19 mouse cellular contexts compared by ENCODE assay signal in genomic region chr17:50490644-50491430, GRCm38 (mm10). TPM values are rescaled to one million over a fixed set of nuclear protein-coding genes. Genes with fewer than 3 reads are reported as not detected.
DNase-seq lines count a peak whose midpoint lies in the region; ATAC-seq and TF ChIP-seq lines count a peak whose summit lies in the region.
"Had no signal": no experiment of that assay in that cellular context is flagged by ENCODE, and none has a peak within 500 bp of the region (broad histone marks: within the 10 kb centered on the region; RNA-seq: fewer than 3 reads in every experiment).

No protein-coding gene starts in this region.

- H3K27me3 ChIP-seq in cerebellum, adult 2 months (ENCODE audit: control insufficient read depth, insufficient read depth, low read length): no peaks in the 10 kb centered on the region
- H3K27me3 ChIP-seq in heart, embryonic 10.5 days (ENCODE audit: insufficient read depth, poor library complexity, severe bottlenecking): no peaks in the 10 kb centered on the region
- no peaks in the 10 kb centered on the region for H3K27me3 ChIP-seq in forebrain, embryonic 14.5 days (replicated peaks; ENCODE audit: control insufficient read depth, insufficient read depth, low read length)
- H3K27me3 ChIP-seq: embryonic facial prominence, embryonic 13.5 days; forebrain, embryonic 13.5 days; heart, embryonic 13.5 days; hindbrain, embryonic 15.5 days had no signal

- peaks cover 3% of the 10 kb centered on the region; the same call in 1 of the 2 replicates for H3K4me1 ChIP-seq in cerebellum, adult 2 months (ENCODE audit: control insufficient read depth, insufficient read depth, low read length)
- peaks cover 11% of the 10 kb centered on the region for H3K4me1 ChIP-seq in heart, embryonic 10.5 days
- H3K4me1 ChIP-seq in bone marrow macrophage, adult 2 months (ENCODE audit: control insufficient read depth, insufficient read depth, low read length): peaks cover 14% of the 10 kb centered on the region
- H3K4me1 ChIP-seq in forebrain, embryonic 14.5 days (ENCODE audit: control insufficient read depth, insufficient read depth, low read length): no peaks in the 10 kb centered on the region
- H3K4me1 ChIP-seq: forebrain, embryonic 13.5 days; hindbrain, embryonic 15.5 days had no signal

- H3K4me2 ChIP-seq in forebrain, embryonic 14.5 days (ENCODE audit: low read length): no peak overlapping the region
- H3K4me2 ChIP-seq: embryonic facial prominence, embryonic 13.5 days; forebrain, embryonic 13.5 days; heart, embryonic 13.5 days; hindbrain, embryonic 15.5 days had no signal

- no peaks in the 10 kb centered on the region for H3K79me2 ChIP-seq in macrophage (ENCODE audit: inconsistent target)

- no peak for TF ChIP-seq POLR2A in cerebellum, adult 2 months (IDR thresholded peaks at IDR 0.05; ENCODE audit: borderline replicate concordance, insufficient read depth, low read length)
- TF ChIP-seq POLR2A in bone marrow macrophage, adult 2 months (IDR thresholded peaks at IDR 0.05; ENCODE audit: borderline replicate concordance, low read depth, low read length): no peak

- no peak overlapping the region for H3K9ac ChIP-seq in forebrain, embryonic 14.5 days (ENCODE audit: low read length)
- H3K9ac ChIP-seq: embryonic facial prominence, embryonic 13.5 days; forebrain, embryonic 13.5 days; heart, embryonic 13.5 days; hindbrain, embryonic 15.5 days had no signal

- H3K36me3 ChIP-seq in heart, embryonic 10.5 days: no peaks in the 10 kb centered on the region
- no peaks in the 10 kb centered on the region for H3K36me3 ChIP-seq in macrophage (ENCODE audit: inconsistent target)
- H3K36me3 ChIP-seq in forebrain, embryonic 14.5 days (ENCODE audit: control insufficient read depth, insufficient read depth, low read length): no peaks in the 10 kb centered on the region
- H3K36me3 ChIP-seq: embryonic facial prominence, embryonic 13.5 days; heart, embryonic 13.5 days; hindbrain, embryonic 15.5 days had no signal

- H3K27ac ChIP-seq in cerebellum, adult 2 months (ENCODE audit: insufficient read depth, low read length): no peak overlapping the region
- H3K27ac ChIP-seq in heart, embryonic 10.5 days: no peak overlapping the region
- peak overlapping the region; percentile 83 for H3K27ac ChIP-seq in bone marrow macrophage, adult 2 months (ENCODE audit: insufficient read depth, low read depth, low read length)
- peak overlapping the region; percentile 71 for H3K27ac ChIP-seq in macrophage
- H3K27ac ChIP-seq in forebrain, embryonic 14.5 days (ENCODE audit: low read depth, low read length): no peak overlapping the region
- H3K27ac ChIP-seq: embryonic facial prominence, embryonic 13.5 days; forebrain, embryonic 13.5 days; heart, embryonic 13.5 days; hindbrain, embryonic 15.5 days had no signal

- peak; percentile 35 to 64 for DNase-seq in cerebellum, adult 2 months
- no peak for DNase-seq in cerebellum, adult 11-12 months
- DNase-seq in heart, adult 11 months: peak; percentile 79
- DNase-seq in heart, embryonic 10.5 days (ENCODE audit: low spot score): no peak
- no peak for DNase-seq in gastrocnemius, adult 18-20 months (ENCODE audit: low spot score)
- DNase-seq in forebrain, embryonic 14.5 days (ENCODE audit: low spot score): no peak
- DNase-seq: adrenal gland, postnatal 14 days; gastrocnemius, postnatal 10 days; heart, postnatal 36 days; kidney, adult 8-10 months had no signal

- no peak for TF ChIP-seq CTCF in cerebellum, adult 2 months (IDR thresholded peaks at IDR 0.05; ENCODE audit: borderline replicate concordance, insufficient read depth, low read depth, low read length)
- no peak for TF ChIP-seq CTCF in bone marrow macrophage, adult 2 months (IDR thresholded peaks at IDR 0.05; ENCODE audit: low read depth, low read length)

- H3K4me3 ChIP-seq in cerebellum, adult 2 months (replicated peaks; ENCODE audit: insufficient read depth, low read depth, low read length): no peak overlapping the region
- H3K4me3 ChIP-seq in heart, embryonic 10.5 days: no peak overlapping the region
- H3K4me3 ChIP-seq in bone marrow macrophage, adult 2 months (ENCODE audit: insufficient read depth, low read length): no peak overlapping the region
- H3K4me3 ChIP-seq in macrophage (ENCODE audit: inconsistent target): no peak overlapping the region
- no peak overlapping the region for H3K4me3 ChIP-seq in forebrain, embryonic 14.5 days (ENCODE audit: low read depth, low read length)
- H3K4me3 ChIP-seq: embryonic facial prominence, embryonic 13.5 days; forebrain, embryonic 13.5 days; heart, embryonic 13.5 days; hindbrain, embryonic 15.5 days had no signal

- no peak for ATAC-seq in forebrain, embryonic 14.5 days
- ATAC-seq: activated CD4-positive, CD25-positive, alpha-beta regulatory T cell, adult 4 months; forebrain, embryonic 13.5 days; intestine, postnatal 0 days; Patski had no signal

- 63% methylated on average over 11 of the region's 11 CpGs for WGBS in cerebellum, adult 2 months
- 84% methylated on average over 11 of the region's 11 CpGs for WGBS in heart, embryonic 10.5 days
- 31% methylated on average over 11 of the region's 11 CpGs for WGBS in macrophage (ENCODE audit: missing documents)
- WGBS in forebrain, embryonic 14.5 days: 76% methylated on average over 11 of the region's 11 CpGs

- no peaks in the 10 kb centered on the region for H3K9me3 ChIP-seq in heart, embryonic 10.5 days
- no peaks in the 10 kb centered on the region for H3K9me3 ChIP-seq in forebrain, embryonic 14.5 days (replicated peaks; ENCODE audit: control insufficient read depth, low read length)
- H3K9me3 ChIP-seq: embryonic facial prominence, embryonic 13.5 days; forebrain, embryonic 13.5 days; heart, embryonic 13.5 days; hindbrain, embryonic 15.5 days had no signal

RNA-seq across cellular contexts. Expression of gene Plcl2, which starts 18.4 kb away (rescaled TPM):
- polyA plus RNA-seq in cerebellum, adult 2 months (2012; rRNA removed): 24.7 and 26.5 TPM in 2 replicates
- polyA plus RNA-seq in heart, embryonic 10.5 days (2016; fragmentation: Nextera tagmentation; extraction: Ambion mirVana): 3.0 and 3.8 TPM in 2 replicates
- 29.9 and 30.9 TPM in 2 replicates for polyA plus RNA-seq in bone marrow macrophage, adult 2 months (2012; ENCODE audit: insufficient read depth, insufficient read length, missing spikeins)
- 100 to 1,000 TPM; 151 to 508 (median 239) TPM for total RNA-seq in macrophage (2018; cell fraction: chromatin; rRNA removed)
- 10 to 100 TPM; 48.8 to 87.2 (median 65.6) TPM for total RNA-seq in macrophage (2018; cell fraction: cytosol; rRNA removed)
- 100 to 1,000 TPM in 25 of 26 experiments, 10 to 100 TPM in 1; 92.1 to 348 (median 202) TPM for total RNA-seq in macrophage (2018; cell fraction: nucleus; rRNA removed)
- polyA plus RNA-seq in macrophage (2018): 22.4 to 54.9 TPM (median 47.7 TPM) in 3 replicates
- total RNA-seq in gastrocnemius, adult 18-20 months (2021): 10 to 100 TPM; 36.7 to 38.0 TPM
- polyA plus RNA-seq in forebrain, embryonic 14.5 days (2014; fragmentation: Nextera tagmentation; extraction: Ambion mirVana): 10.4 and 11.3 TPM in 2 replicates
- polyA plus RNA-seq: Patski had no signal

Comparison
In these comparisons a context has a peak if more than half of its experiments do, and no peak if none do; other contexts are left out.
1. DNase-seq: peak in cerebellum, adult 2 months (2 of 2) and heart, adult 11 months (single experiment); none in cerebellum, adult 11-12 months (single experiment), heart, embryonic 10.5 days (single experiment), gastrocnemius, adult 18-20 months (single experiment) and forebrain, embryonic 14.5 days (single experiment).
2. H3K27ac ChIP-seq: peak in bone marrow macrophage, adult 2 months (single experiment) and macrophage (single experiment); none in cerebellum, adult 2 months (single experiment), heart, embryonic 10.5 days (single experiment) and forebrain, embryonic 14.5 days (single experiment).